ENCODE assay signal across 8 mouse cellular contexts in the genomic region with DNA sequence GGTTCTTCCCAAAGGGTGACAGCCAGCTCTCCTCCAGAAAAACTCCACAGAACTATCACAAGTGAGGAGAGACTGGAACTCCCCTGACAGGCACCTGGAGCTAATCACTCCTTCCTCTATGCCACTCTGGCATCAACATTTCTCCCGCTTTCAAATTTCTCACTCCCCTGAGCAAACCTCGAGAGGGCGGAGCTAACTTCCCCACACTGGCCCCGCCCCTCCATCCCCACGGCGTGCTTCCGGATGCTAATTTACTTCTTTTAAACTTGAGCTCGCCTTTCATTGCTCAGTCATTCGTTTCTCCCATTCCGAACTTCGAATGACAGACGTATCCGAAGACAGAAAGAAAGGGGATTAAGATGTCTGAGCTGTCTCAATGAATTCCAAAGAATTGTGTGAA.
DNase-seq lines count a peak whose midpoint lies in the region; ATAC-seq and TF ChIP-seq lines count a peak whose summit lies in the region.

No protein-coding gene starts in this region.

- peaks cover 7% of the 10 kb centered on the region; the same call in 1 of the 2 replicates for H3K4me1 ChIP-seq in hindbrain, embryonic 12.5 days
- H3K4me1 ChIP-seq in liver, embryonic 14.5 days (replicated peaks; ENCODE audit: control insufficient read depth in 2 of 2, insufficient read depth in 2 of 2, low read length in 1 of 2): peaks cover 0 to 5% of the 10 kb centered on the region in 2 experiments; a peak in 2 of 4 replicates

- no peaks in the 10 kb centered on the region for H3K9me3 ChIP-seq in hindbrain, embryonic 12.5 days (replicated peaks)
- H3K9me3 ChIP-seq in liver, embryonic 14.5 days (ENCODE audit: control insufficient read depth, low read length): no peaks in the 10 kb centered on the region

- no peak overlapping the region for H3K27ac ChIP-seq in hindbrain, embryonic 12.5 days
- H3K27ac ChIP-seq in liver, embryonic 14.5 days: no peak overlapping the region

- no peak for TF ChIP-seq CTCF in liver, embryonic 14.5 days (IDR thresholded peaks at IDR 0.05; ENCODE audit: low read depth)

- no peak for ATAC-seq in hindbrain, embryonic 12.5 days (ENCODE audit: low FRiP score)
- no peak for ATAC-seq in liver, embryonic 14.5 days (ENCODE audit: insufficient read depth)

- 6% methylated on average over 13 of the region's 13 CpGs for whole genome bisulfite sequencing in hindbrain, embryonic 12.5 days
- whole genome bisulfite sequencing in liver, embryonic 14.5 days (ENCODE audit: insufficient replicate concordance): 2% methylated on average over 13 of the region's 13 CpGs

- H3K36me3 ChIP-seq in hindbrain, embryonic 12.5 days: no peaks in the 10 kb centered on the region
- no peaks in the 10 kb centered on the region for H3K36me3 ChIP-seq in liver, embryonic 14.5 days (replicated peaks; ENCODE audit: control insufficient read depth, insufficient read depth, low read depth)

- H3K27me3 ChIP-seq in hindbrain, embryonic 12.5 days: no peaks in the 10 kb centered on the region
- H3K27me3 ChIP-seq in liver, embryonic 14.5 days (ENCODE audit: control insufficient read depth, insufficient read depth, low read length): no peaks in the 10 kb centered on the region

- no peak overlapping the region for H3K4me3 ChIP-seq in hindbrain, embryonic 12.5 days
- H3K4me3 ChIP-seq in liver, embryonic 14.5 days (ENCODE audit: insufficient read depth in 1 of 2, low read depth in 2 of 2, low read length in 2 of 2): peak overlapping the region in 1 of 2 experiments; percentile 32; a peak in 1 of 4 replicates

- no peak overlapping the region for H3K9ac ChIP-seq in hindbrain, embryonic 12.5 days
- no peak overlapping the region for H3K9ac ChIP-seq in liver, embryonic 14.5 days (replicated peaks)

- no peak for TF ChIP-seq EP300 in liver, embryonic 14.5 days (IDR thresholded peaks at IDR 0.05; ENCODE audit: low read depth)

- peak overlapping the region; percentile 41 for H3K4me2 ChIP-seq in hindbrain, embryonic 12.5 days (replicated peaks)
- peak overlapping the region; percentile 41 for H3K4me2 ChIP-seq in liver, embryonic 14.5 days (ENCODE audit: low read depth)

- DNase-seq in adrenal gland, adult (ENCODE audit: inconsistent age in 2 of 2, low spot score in 1 of 2): peak; percentile 15 to 57
- DNase-seq in adrenal gland, postnatal 4 days (ENCODE audit: low spot score in 2 of 2): no peak
- DNase-seq in embryo, embryonic 11 days: peak; percentile 74
- DNase-seq in liver, embryonic 14.5 days (ENCODE audit: low read depth in 3 of 3, low spot score in 3 of 3): no peak
- peak; percentile 23 for DNase-seq in neural tube, embryonic 10.5 days (ENCODE audit: extremely low spot score, low spot score)
- DNase-seq in adipocyte (ENCODE audit: low spot score) (no peak), MN1 (ENCODE audit: low spot score) (no peak)

Comparison
In these comparisons a context has a peak if more than half of its experiments do, and no peak if none do; other contexts are left out.
1. DNase-seq: peak in adrenal gland, adult (2 of 2), embryo, embryonic 11 days (single experiment) and neural tube, embryonic 10.5 days (single experiment); none in adrenal gland, postnatal 4 days (0 of 2), liver, embryonic 14.5 days (0 of 3), adipocyte (single experiment) and MN1 (single experiment).